8 mouse cellular contexts compared by ENCODE assay signal in genomic region chr16:17986456-17987132, GRCm38 (mm10). TPM values are rescaled to one million over a fixed set of nuclear protein-coding genes. Genes with fewer than 3 reads are reported as not detected.
A peak's percentile ranks its signal among the peaks of the same experiment; 100 is the strongest.
DNase-seq lines count a peak whose midpoint lies in the region; ATAC-seq lines count a peak whose summit lies in the region.

No protein-coding gene starts in this region.

- no peak overlapping the region for H3K4me2 ChIP-seq in hindbrain, embryonic 14.5 days (replicated peaks)
- no peak overlapping the region for H3K4me2 ChIP-seq in hindbrain, embryonic 16.5 days (ENCODE audit: low read length)

- intact Hi-C loops in heart, postnatal 14 days (cut with DNase I), result loop anchor here (5.0 kb wide), 2 partner anchors 59 to 74 kb away; partner anchors contain the start of genes Ess2 and Slc25a1
- intact Hi-C loops in left cerebral cortex, postnatal 10 days (cut with DNase I), result loop anchor here (5.0 kb wide), 1 partner anchor 49 kb away; no protein-coding TSS in a partner anchor

- H3K4me1 ChIP-seq in hindbrain, embryonic 14.5 days (replicated peaks; ENCODE audit: control insufficient read depth, insufficient read depth, low read length), result no peaks in the 10 kb centered on the region
- no peaks in the 10 kb centered on the region for H3K4me1 ChIP-seq in hindbrain, embryonic 16.5 days (ENCODE audit: control insufficient read depth, insufficient read depth, low read depth, low read length)

- no peaks in the 10 kb centered on the region for H3K27me3 ChIP-seq in hindbrain, embryonic 14.5 days (ENCODE audit: control insufficient read depth, insufficient read depth, low read length)
- H3K27me3 ChIP-seq in hindbrain, embryonic 16.5 days (replicated peaks; ENCODE audit: control insufficient read depth, insufficient read depth, low read length), result no peaks in the 10 kb centered on the region

- no peak for ATAC-seq in hindbrain, embryonic 14.5 days (ENCODE audit: low FRiP score)
- no peak for ATAC-seq in hindbrain, embryonic 16.5 days

- peak; percentile 59 for DNase-seq in hindbrain, embryonic 14.5 days (ENCODE audit: low spot score)
- peak; percentile 77 for DNase-seq in R1 (ENCODE audit: low read depth, low spot score)
- DNase-seq in embryo, embryonic 10 days (ENCODE audit: low spot score), result peak; percentile 73
- peak; percentile 52 to 71 for DNase-seq in heart, postnatal 14 days
- peak; percentile 16 to 68 for DNase-seq in left cerebral cortex, postnatal 10 days (ENCODE audit: extremely low spot score in 1 of 2, low spot score in 2 of 2)
- DNase-seq in natural killer cell, adult 2 months (ENCODE audit: low spot score in 2 of 2), result peak; percentile 32 to 51
- peak; percentile 68 for DNase-seq in thymus, postnatal 0 days (ENCODE audit: low spot score)

- WGBS in hindbrain, embryonic 14.5 days, result 62% methylated on average over 10 of the region's 10 CpGs
- WGBS in hindbrain, embryonic 16.5 days, result 60% methylated on average over 10 of the region's 10 CpGs

- H3K9me3 ChIP-seq in hindbrain, embryonic 14.5 days (ENCODE audit: control insufficient read depth, low read length), result peaks cover 5% of the 10 kb centered on the region; the same call in 1 of the 2 replicates
- peaks cover 8% of the 10 kb centered on the region for H3K9me3 ChIP-seq in hindbrain, embryonic 16.5 days (ENCODE audit: control insufficient read depth, low read length)

- no peak overlapping the region for H3K9ac ChIP-seq in hindbrain, embryonic 14.5 days
- no peak overlapping the region for H3K9ac ChIP-seq in hindbrain, embryonic 16.5 days (ENCODE audit: low read depth, low read length)

- no peaks in the 10 kb centered on the region for H3K36me3 ChIP-seq in hindbrain, embryonic 14.5 days (replicated peaks; ENCODE audit: control insufficient read depth, insufficient read depth)
- H3K36me3 ChIP-seq in hindbrain, embryonic 16.5 days (ENCODE audit: control insufficient read depth, insufficient read depth, low read length), result no peaks in the 10 kb centered on the region

- no peak overlapping the region for H3K4me3 ChIP-seq in hindbrain, embryonic 14.5 days (replicated peaks; ENCODE audit: low read length)
- H3K4me3 ChIP-seq in hindbrain, embryonic 16.5 days (ENCODE audit: low read length), result no peak overlapping the region

- H3K27ac ChIP-seq in hindbrain, embryonic 14.5 days, result no peak overlapping the region
- no peak overlapping the region for H3K27ac ChIP-seq in hindbrain, embryonic 16.5 days (ENCODE audit: low read depth, low read length)

RNA-seq across cellular contexts. Expression of gene Vpreb2, which starts 6.4 kb away (rescaled TPM):
- polyA plus RNA-seq in hindbrain, embryonic 14.5 days (2014; fragmentation: Nextera tagmentation; extraction: Ambion mirVana), result not detected in 2 replicates
- polyA plus RNA-seq in hindbrain, embryonic 16.5 days (2015; fragmentation: Nextera tagmentation; extraction: Ambion mirVana), result not detected in 2 replicates
- total RNA-seq in heart, postnatal 14 days (2021), result not detected
- not detected for total RNA-seq in left cerebral cortex, postnatal 10 days (2021)
- polyA plus RNA-seq in thymus, postnatal 0 days (2015; fragmentation: Nextera tagmentation; extraction: Ambion mirVana), result 0.73 and 1.1 TPM in 2 replicates

RNA-seq across cellular contexts. Expression of gene Slc25a1, which starts 58.6 kb away (rescaled TPM):
- polyA plus RNA-seq in hindbrain, embryonic 14.5 days (2014; fragmentation: Nextera tagmentation; extraction: Ambion mirVana), result 175 and 176 TPM in 2 replicates
- 203 and 210 TPM in 2 replicates for polyA plus RNA-seq in hindbrain, embryonic 16.5 days (2015; fragmentation: Nextera tagmentation; extraction: Ambion mirVana)
- 1 to 10 TPM; 5.9 to 8.3 TPM for total RNA-seq in heart, postnatal 14 days (2021)
- 10 to 100 TPM; 70.0 to 79.6 TPM for total RNA-seq in left cerebral cortex, postnatal 10 days (2021)
- polyA plus RNA-seq in thymus, postnatal 0 days (2015; fragmentation: Nextera tagmentation; extraction: Ambion mirVana), result 50.2 and 51.5 TPM in 2 replicates
